Mouse (Mus musculus) heart, embryonic 10.5 days (tissue): Measurements from ENCODE around the gene Mdm2. TPM values are rescaled to one million over a fixed set of nuclear protein-coding genes. Genes with fewer than 3 reads are reported as not detected.

Experiments
- DNase-seq: peaks from one replicate; pipeline ENCODE4 v3.0.0-alpha.2; 2017; ENCODE audit warnings: low spot score
- H3K27ac ChIP-seq: fragments of 300-500 bp; sonication (generic); 2 replicates; pipeline ENCODE4 v1.5.1; 2016; ENCODE audit warnings: mild to moderate bottlenecking
- H3K27me3 ChIP-seq: fragments of 300-500 bp; sonication (generic); 2 replicates; pipeline ENCODE4 v1.6.1; 2016; ENCODE audit warnings: mild to moderate bottlenecking; ENCODE audit not compliant: poor library complexity, insufficient read depth, severe bottlenecking
- H3K36me3 ChIP-seq: fragments of 300-500 bp; sonication (generic); 2 replicates; pipeline ENCODE4 v1.6.1; 2016; ENCODE audit warnings: mild to moderate bottlenecking, moderate library complexity
- H3K4me1 ChIP-seq: fragments of 300-500 bp; sonication (generic); 2 replicates; pipeline ENCODE4 v1.6.1; 2016; ENCODE audit warnings: mild to moderate bottlenecking
- H3K4me3 ChIP-seq: fragments of 300-500 bp; sonication (generic); 2 replicates; pipeline ENCODE4 v1.5.1; 2016; ENCODE audit warnings: mild to moderate bottlenecking, moderate library complexity
- H3K9me3 ChIP-seq: fragments of 300-500 bp; sonication (generic); 2 replicates; pipeline ENCODE4 v1.6.1; 2016; ENCODE audit warnings: mild to moderate bottlenecking, moderate library complexity
- WGBS: fragments of 180-500 bp; shearing (Covaris S2); methylation state at CpG from one replicate; pipeline ENCODE4 v1.1.7; 2016; 5-methylcytosine and 5-hydroxymethylcytosine counted together
- polyA plus RNA-seq: library from polyadenylated mRNA; unstranded; fragments of >200 nt; fragmentation: Nextera tagmentation; extraction: Ambion mirVana; gene quantifications from 2 replicates; pipeline ENCODE4 v1.2.1, GENCODE M21; 2016

Gene Mdm2
- polyA plus RNA-seq, 1 experiment from 2014 or later, result 56.4 TPM

GRCm38 (mm10) chr10:117658522-117659429, 51.8 kb downstream of the Mdm2 start:
- Histone ChIP-seq H3K4me3 (no peak overlapping the region), H3K4me1 (peaks cover 8% of the 10 kb centered on the region), H3K27ac (no peak overlapping the region), H3K36me3 (no peaks in the 10 kb centered on the region), H3K27me3 (no peaks in the 10 kb centered on the region), H3K9me3 (no peaks in the 10 kb centered on the region)
- DNase-seq, result no peak
- WGBS, result 90% methylated on average over 14 of the region's 14 CpGs

DNA sequence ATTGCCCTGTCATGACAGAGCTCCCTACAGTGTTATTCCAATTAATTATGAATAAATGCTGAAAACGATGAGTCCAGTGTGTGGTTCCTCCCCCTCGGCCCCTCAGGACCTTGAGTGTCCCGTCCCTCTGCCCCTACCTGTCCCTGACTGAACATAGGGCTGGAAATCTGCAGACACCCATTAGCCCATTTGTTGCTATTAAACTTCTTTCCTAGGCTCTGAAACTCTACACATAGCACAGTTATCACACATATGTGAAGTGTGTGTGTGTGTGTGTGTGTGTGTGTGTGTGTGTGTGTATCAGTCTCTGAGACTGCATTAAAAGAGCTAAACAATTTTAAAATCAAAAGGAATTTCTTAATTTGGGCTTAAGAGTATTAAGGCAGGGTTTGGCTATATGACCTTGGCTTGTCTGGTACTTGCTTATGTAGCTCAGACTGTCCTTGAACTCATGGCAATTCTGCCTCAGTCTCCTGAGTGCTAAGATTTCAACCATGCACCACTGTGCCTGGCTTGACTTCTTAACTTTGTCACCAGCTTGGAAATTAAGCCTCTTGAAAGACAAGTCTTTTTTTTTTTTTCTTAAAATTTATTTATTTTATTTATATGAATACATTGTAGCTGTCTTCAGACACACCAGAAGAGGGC, 52.8 kb downstream of the Mdm2 start:
- DNase-seq, result no peak
- Histone ChIP-seq H3K27ac (no peak overlapping the region), H3K4me3 (no peak overlapping the region), H3K9me3 (no peaks in the 10 kb centered on the region), H3K4me1 (no peaks in the 10 kb centered on the region), H3K36me3 (no peaks in the 10 kb centered on the region), H3K27me3 (no peaks in the 10 kb centered on the region)
- WGBS, result 81% methylated on average over 3 of the region's 3 CpGs

GRCm38 (mm10) chr10:117656985-117657658, 53.4 kb downstream of the Mdm2 start:
- no peak overlapping the region for H3K27ac ChIP-seq
- no peaks in the 10 kb centered on the region for H3K36me3 ChIP-seq
- no peaks in the 10 kb centered on the region for H3K4me1 ChIP-seq
- WGBS, result 80% methylated on average over 7 of the region's 7 CpGs
- H3K4me3 ChIP-seq, result no peak overlapping the region
- H3K9me3 ChIP-seq, result no peaks in the 10 kb centered on the region
- no peaks in the 10 kb centered on the region for H3K27me3 ChIP-seq
- no peak for DNase-seq

DNA sequence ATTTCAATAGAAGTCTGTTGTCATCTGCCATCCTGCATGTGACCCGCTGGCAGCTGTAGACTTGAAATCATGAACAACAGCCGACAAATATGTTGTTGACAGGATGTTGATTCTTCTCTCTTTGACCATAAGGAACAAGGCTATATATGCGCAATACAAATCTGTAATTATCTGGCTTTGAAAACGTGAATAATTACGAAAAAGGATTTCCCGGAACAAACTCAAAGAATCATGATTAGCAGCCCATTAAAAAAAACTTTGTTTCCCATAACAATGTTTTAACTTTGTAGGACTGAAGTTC, 53.9 kb downstream of the Mdm2 start:
- Histone ChIP-seq H3K4me3 (no peak overlapping the region), H3K4me1 (no peaks in the 10 kb centered on the region), H3K27me3 (no peaks in the 10 kb centered on the region), H3K36me3 (no peaks in the 10 kb centered on the region), H3K9me3 (no peaks in the 10 kb centered on the region), H3K27ac (no peak overlapping the region)
- DNase-seq, result no peak
- 82% methylated on average over 6 of the region's 6 CpGs for WGBS

GRCm38 (mm10) chr10:117655908-117656661, 54.5 kb downstream of the Mdm2 start:
- Histone ChIP-seq H3K27ac (no peak overlapping the region), H3K9me3 (no peaks in the 10 kb centered on the region), H3K36me3 (no peaks in the 10 kb centered on the region), H3K4me3 (no peak overlapping the region), H3K27me3 (no peaks in the 10 kb centered on the region), H3K4me1 (no peaks in the 10 kb centered on the region)
- DNase-seq, result no peak
- 49% methylated on average over 7 of the region's 7 CpGs for WGBS

GRCm38 (mm10) chr10:117655460-117655859, 55.1 kb downstream of the Mdm2 start:
- Histone ChIP-seq H3K27ac (no peak overlapping the region), H3K36me3 (no peaks in the 10 kb centered on the region), H3K27me3 (no peaks in the 10 kb centered on the region), H3K9me3 (no peaks in the 10 kb centered on the region), H3K4me1 (no peaks in the 10 kb centered on the region), H3K4me3 (no peak overlapping the region)
- DNase-seq, result no peak
- WGBS, result 86% methylated on average over 9 of the region's 9 CpGs

DNA sequence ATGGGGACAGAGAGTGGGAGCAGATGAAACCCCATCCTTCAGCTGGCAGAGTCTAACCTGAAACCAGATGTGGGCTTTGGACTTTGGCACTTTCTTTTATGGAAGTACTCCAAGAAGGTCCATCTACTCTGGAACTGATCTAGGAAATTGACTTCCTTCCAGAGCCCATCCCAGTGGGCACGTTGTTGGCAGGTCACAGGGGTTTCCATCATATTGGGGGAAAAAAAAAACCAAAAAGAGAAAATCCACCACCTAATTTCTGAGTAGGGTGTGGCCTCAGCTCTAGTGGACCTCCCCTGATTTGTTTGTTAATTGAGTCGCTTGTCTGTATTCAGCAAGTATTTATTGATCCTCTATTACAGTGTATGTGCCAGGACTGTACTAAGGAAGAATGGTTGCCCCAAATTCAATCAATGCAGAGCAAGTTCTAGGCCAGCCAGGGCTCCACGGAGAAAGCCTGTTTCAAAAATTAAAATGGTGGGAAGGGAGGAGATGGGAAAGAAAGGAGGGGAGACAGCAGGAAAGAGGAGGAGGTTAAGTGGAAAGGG, 55.9 kb downstream of the Mdm2 start:
- Histone ChIP-seq H3K9me3 (no peaks in the 10 kb centered on the region), H3K4me1 (no peaks in the 10 kb centered on the region), H3K36me3 (no peaks in the 10 kb centered on the region), H3K4me3 (no peak overlapping the region), H3K27me3 (no peaks in the 10 kb centered on the region), H3K27ac (no peak overlapping the region)
- 75% methylated on average over 3 of the region's 3 CpGs for whole genome bisulfite sequencing
- no peak for DNase-seq

- Histone ChIP-seq H3K27me3 (no peaks in the 10 kb centered on the region), H3K36me3 (no peaks in the 10 kb centered on the region), H3K4me1 (no peaks in the 10 kb centered on the region), H3K4me3 (no peak overlapping the region), H3K27ac (no peak overlapping the region), H3K9me3 (no peaks in the 10 kb centered on the region)
- no peak for DNase-seq
- 87% methylated on average over 7 of the region's 7 CpGs for WGBS
These were observed 56.8 kb downstream of the Mdm2 start for GRCm38 (mm10) chr10:117653779-117654173.

- H3K4me1 ChIP-seq, result no peaks in the 10 kb centered on the region
- no peaks in the 10 kb centered on the region for H3K9me3 ChIP-seq
- no peaks in the 10 kb centered on the region for H3K36me3 ChIP-seq
- 70% methylated on average over 8 of the region's 8 CpGs for WGBS
- no peak overlapping the region for H3K27ac ChIP-seq
- H3K4me3 ChIP-seq, result no peak overlapping the region
- no peak for DNase-seq
- H3K27me3 ChIP-seq, result no peaks in the 10 kb centered on the region
These were observed 57.4 kb downstream of the Mdm2 start for GRCm38 (mm10) chr10:117652930-117653778.

GRCm38 (mm10) chr10:117652378-117652774, 58.2 kb downstream of the Mdm2 start:
- no peaks in the 10 kb centered on the region for H3K27me3 ChIP-seq
- H3K9me3 ChIP-seq, result no peaks in the 10 kb centered on the region
- no peak overlapping the region for H3K4me3 ChIP-seq
- no peaks in the 10 kb centered on the region for H3K4me1 ChIP-seq
- DNase-seq, result no peak
- H3K27ac ChIP-seq, result no peak overlapping the region
- 82% methylated on average over 4 of the region's 4 CpGs for WGBS
- H3K36me3 ChIP-seq, result no peaks in the 10 kb centered on the region

DNA sequence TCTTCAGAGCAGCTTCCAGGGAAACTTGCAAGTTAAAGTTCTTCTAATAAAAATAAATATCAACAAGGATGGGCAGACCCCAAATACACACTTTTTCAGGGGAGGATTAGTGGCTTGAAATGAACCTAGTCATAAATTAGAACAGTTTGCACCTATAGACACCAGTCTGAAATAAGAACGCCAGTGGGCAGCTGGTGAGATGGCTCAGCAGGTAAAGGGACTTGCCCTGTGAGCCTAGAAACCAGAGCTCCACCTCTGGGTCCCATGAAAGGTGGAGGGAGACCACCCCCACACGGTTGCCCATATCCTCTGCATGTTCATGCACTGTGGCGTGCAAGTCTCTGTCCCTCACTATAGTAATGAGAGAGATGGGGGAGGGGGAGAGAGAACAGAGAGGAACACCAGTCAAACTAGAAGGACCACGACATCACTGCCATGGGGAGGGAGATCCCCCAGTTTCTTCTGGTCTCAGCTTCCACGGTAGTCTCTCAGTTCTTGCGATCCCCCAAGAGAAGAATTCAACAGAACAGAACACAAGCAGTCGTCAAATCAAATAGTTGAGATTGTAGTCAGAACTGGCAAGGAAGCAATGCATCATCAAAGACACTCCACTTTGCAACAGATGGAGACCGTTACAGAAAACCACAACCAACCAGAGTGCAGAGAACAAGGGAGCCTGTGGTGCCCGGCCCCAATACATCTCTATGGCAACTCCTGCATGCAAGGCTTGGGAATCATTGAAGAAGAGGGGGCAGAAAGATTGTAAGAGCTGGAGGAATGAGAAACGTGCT, 58.8 kb downstream of the Mdm2 start:
- Histone ChIP-seq H3K36me3 (no peaks in the 10 kb centered on the region), H3K4me3 (no peak overlapping the region), H3K27ac (no peak overlapping the region), H3K9me3 (no peaks in the 10 kb centered on the region), H3K4me1 (no peaks in the 10 kb centered on the region), H3K27me3 (no peaks in the 10 kb centered on the region)
- WGBS, result 73% methylated on average over 10 of the region's 10 CpGs
- no peak for DNase-seq
